Mouse (Mus musculus) mouse trophoblast stem cell (cell line): ENCODE data around the gene Dop1b.

Source experiments
- in situ Hi-C, 2 experiments: fragments of 300-500 bp; cut with MseI, MboI; formaldehyde crosslinking; loops; 2 replicates in 1 of 2; 3 replicates in 1 of 2; pipeline ENCODE4 v1.15.1; 2025

Gene Dop1b

DNA sequence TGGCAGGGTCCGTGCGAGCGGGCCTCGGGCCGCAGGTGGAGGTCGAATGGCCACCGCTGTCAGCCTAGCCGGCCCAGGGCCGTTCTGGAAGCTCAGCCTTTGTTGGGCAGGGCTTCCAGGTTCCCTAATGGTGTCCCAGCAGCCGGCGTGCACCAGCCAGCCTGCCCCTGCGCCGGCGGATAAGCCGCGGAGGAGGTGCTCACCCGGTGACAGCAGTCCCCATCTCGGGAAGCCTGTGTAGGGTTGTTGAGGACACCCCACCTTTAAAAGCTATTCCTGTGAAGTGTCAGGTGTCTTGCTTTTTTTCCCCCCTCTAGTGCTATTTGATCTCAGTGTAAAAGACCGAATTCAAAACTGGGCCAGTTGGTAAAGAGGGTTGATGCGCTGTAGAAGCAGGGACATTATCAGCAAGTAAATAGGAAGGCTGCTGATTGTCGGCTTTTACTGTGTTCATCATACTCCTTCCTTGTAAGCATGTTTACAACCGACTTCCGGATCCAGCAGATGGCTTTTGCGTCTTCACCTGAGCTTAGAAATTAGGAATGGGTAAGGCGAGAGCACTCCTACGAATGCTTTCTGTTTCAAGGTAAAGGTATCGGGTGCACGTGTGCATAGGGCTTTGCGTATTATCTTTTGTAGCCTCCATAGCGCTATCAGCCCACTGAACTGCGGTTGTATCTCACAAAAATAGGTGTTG lies 633 bp downstream of the Dop1b start:
- in situ Hi-C loops = no loop called here

DNA sequence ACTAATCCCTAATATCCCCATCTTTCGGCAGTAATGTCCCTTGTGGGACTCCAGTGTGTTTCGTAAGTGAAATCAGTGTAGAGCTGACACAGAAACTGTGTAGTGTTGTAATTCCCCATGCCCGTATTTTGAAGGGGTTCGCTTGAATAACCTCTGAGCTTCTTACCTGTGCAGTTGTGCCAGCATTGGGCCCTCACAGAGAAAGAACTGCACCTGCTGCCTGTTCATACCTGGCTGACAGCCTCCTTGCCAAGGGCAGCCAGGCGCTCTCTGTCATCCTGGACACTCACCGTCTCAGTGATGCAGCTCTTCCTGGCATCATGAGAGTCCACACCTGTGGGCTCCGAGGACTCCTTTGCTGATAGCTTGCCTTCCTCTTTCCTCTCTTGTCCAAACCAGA lies 1.3 kb downstream of the Dop1b start:
- in situ Hi-C loops = no loop called here

- in situ Hi-C loops = no loop called here
Measured at GRCm38 (mm10) chr16:93714426-93714825, 2.7 kb downstream of the Dop1b start.

DNA sequence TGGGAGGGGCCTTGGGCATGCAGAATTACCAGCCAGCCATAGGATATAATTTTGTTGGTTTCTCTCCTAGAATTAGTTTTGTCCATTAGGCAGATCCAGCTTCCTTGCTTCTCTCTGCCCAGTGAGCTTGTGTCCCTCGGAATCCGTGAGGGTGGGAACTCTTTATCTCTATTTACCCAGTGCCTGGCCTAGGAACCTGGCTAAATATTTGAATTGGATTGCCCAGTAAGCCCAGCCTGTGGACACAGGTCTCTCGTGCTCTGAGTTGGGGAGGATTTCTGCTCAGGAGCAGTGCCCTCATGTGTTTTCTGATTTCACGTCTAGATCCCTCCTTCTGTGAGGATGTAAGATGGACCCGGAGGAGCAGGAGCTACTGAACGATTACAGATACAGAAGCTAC lies 4.1 kb downstream of the Dop1b start:
- in situ Hi-C loops = no loop called here

GRCm38 (mm10) chr16:93717299-93717703 lies 5.6 kb downstream of the Dop1b start:
- in situ Hi-C loops = no loop called here

DNA sequence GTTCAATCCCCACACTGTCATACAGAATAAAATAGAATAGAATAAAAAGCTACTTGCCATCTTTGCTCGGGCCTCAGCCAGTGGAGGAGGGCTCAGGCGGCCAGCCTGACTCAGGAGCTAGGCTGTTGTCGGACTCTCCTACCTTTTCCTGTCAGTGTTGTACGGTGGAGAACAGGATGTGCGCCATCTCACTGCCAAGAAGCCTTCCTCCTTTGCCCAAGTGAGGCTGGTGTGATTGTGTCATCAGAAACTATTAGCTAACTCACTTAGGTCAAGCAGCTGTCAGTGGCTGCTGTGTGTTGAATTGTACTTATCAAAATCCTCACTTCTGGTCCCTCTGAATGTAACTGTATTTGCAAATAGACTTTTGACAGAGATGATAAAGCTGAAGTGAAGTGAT lies 10.1 kb downstream of the Dop1b start:
- in situ Hi-C loops = no loop called here

DNA sequence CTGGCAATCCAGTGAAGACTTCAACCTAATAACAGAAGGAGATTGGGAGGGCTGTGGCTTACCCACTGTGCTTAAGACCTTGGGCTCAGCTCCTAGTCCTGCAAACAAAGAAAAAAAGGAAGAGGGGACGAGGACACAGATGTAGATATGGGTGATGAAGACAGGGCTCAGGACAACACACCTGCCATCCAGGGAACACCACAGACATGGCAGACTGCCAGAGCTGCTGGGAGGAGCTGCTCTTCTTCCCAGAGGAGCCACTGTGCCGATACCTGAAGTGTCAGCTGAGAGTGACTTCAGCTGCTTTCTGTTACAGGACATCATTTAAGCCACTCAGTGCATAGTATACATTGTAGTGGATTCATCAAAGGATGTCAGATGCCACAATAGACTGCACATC lies 10.8 kb downstream of the Dop1b start:
- in situ Hi-C loops = no loop called here

DNA sequence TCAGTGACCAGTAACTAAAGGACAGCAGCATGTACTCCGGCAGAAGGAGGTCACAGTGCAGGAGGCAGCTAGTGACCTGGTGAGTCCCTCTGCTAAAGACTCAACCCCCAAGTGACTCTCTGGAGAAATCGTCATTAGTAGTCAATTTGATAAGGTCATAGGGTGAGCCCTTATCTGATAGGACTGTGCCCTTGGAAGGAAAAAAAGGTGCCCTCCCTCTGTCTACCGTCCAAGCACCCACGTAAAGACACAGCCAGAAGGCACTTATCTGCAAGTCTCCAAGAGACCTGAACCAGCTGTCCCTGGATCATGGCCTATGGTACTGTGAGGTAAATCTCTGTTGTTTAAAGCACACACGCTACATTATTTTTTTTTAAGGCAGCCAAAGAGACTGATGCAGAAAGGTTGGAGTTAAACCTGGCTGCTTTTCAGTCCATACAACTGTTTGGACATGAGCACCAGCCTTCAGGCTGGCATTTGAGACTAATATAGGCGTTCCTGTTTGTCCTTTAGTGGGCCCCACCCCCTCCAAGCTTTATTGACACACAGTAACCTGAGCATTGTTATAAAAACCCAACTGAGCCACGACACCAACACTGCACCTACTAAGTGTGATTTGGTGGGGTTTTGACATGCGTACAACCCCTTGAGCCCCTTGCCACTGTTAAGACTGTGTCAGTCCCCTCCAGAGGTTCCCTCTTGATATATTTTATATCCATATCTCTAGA lies 13.9 kb downstream of the Dop1b start:
- in situ Hi-C loops = no loop called here

DNA sequence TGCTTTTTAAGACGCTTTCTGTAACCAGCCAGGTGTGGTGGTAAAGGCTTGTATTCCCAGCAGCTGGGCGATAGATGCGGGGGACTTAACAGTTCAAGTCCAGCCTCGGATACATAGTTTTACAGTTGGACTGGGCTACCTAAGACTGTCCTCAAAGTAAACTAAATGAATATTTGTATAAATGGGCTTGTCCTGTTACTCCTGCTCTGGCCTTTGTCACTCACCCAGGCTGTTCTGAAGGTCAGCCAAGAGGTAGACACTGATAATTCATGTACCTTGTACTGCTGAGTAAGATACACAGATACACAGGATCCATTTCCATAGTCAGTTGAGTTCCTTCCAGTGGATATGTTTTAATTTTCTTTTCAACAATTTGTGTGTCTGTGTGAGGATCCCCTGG lies 14.5 kb downstream of the Dop1b start:
- in situ Hi-C loops = no loop called here

- in situ Hi-C loops = no loop called here
Measured at GRCm38 (mm10) chr16:93728676-93729075, 17.0 kb downstream of the Dop1b start.

- in situ Hi-C loops = no loop called here
Measured at GRCm38 (mm10) chr16:93729801-93730721, 18.4 kb downstream of the Dop1b start.

DNA sequence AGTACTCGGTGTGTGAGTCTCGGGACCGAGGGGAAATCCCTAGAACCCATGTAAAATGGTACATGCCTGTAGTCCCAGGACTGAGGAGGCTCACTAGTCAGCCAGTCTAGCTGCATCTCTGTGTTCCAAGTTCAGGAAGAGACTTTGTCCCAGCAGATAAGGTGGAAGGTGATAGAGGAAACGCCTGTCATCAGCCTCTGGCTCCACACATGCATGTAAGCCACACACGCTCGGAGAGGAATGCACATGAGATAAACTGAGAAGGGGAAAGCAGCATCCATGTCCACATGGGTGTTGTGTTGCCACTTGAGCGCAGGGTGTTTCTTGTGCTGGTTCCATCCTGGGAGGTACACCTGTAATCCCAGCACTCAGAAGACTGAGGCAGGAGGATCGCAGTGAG lies 19.6 kb downstream of the Dop1b start:
- in situ Hi-C loops = no loop called here

DNA sequence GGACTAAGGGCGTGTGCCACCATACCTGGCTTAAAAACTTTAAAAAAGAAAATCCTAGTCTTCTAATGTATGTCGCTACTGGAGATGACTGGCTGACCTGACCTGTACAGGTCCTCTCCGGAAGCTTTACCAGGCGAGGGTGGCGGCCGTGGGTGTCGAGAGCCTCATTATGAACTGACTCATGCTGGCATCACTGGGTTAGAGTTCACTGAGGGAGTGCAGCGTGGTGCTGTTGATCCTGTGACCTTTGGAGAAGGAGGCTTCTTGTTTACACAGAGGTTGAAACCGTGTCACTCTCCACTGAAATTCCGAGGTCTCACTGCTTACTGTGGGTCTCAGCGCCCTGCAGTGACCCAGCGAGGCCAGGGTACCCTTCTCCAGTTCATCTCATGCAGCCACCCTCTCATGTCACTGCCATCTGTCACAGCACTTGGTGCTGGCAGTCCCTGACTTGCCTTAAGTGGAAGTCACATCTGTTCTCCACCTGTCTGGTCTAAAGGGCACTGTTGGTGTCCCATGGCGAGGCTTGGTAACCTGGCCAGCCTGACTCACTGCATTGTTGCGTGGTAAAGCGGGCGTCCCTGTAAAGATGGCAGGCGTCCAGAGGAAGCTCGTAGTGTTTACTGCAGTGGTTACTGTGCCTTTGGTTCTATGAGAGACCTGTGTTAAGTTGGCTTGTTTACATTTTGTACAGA lies 21.3 kb downstream of the Dop1b start:
- in situ Hi-C loops = no loop called here

DNA sequence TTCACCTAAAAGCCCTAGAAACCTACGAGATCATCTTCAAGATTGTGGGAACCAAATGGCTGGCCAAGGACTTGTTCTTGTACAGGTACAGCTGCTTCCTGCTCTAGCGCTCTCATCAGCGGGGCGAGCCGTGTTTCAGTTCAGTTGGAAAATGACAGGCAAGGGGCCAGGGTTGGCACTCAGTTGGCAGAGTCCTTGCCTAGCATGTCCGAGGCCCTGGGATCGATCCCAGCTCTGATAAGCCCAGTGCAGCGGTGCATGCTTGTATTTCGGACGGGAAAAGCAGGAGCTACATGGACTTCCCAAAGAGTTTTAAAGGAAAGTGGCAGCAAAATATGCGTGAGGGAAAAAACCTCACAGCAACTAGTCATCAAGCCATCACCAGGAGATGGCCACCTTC lies 27.5 kb downstream of the Dop1b start:
- in situ Hi-C loops = no loop called here

- in situ Hi-C loops = no loop called here
Measured at GRCm38 (mm10) chr16:93742903-93743302, 31.2 kb downstream of the Dop1b start.

GRCm38 (mm10) chr16:93744049-93744490 lies 32.4 kb downstream of the Dop1b start:
- in situ Hi-C loops = no loop called here

DNA sequence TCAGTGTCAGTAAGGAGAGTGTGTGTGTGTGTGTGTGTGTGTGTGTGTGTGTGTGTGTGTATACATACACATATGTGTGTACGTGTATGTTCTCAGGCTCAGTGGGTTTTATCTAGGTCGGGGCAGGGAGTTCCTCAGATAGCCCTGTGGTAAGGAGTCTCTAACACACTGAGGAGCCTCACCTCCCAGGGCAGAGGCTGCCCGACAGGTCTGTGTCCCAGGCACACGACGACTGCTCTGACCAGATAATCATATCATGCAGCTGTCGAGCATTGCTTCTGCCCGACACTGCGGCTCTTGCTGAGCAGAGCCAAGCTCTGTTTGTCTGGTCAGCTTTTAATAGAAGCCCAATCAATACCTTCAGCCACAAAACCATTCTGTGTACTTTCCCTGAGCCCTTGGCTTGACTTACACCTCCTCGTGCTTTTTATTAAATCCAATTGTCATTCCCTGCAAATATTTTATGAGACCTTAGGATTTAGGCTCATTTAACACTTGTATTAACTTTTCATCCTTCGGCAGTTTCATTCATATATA lies 33.2 kb downstream of the Dop1b start:
- in situ Hi-C loops = no loop called here

GRCm38 (mm10) chr16:93746397-93746796 lies 34.7 kb downstream of the Dop1b start:
- in situ Hi-C loops = no loop called here

- in situ Hi-C loops = no loop called here
Measured at GRCm38 (mm10) chr16:93746957-93747356, 35.3 kb downstream of the Dop1b start.

- in situ Hi-C loops = no loop called here
Measured at GRCm38 (mm10) chr16:93747421-93747820, 35.7 kb downstream of the Dop1b start.

- in situ Hi-C loops = no loop called here
Measured at GRCm38 (mm10) chr16:93749147-93749910, 37.6 kb downstream of the Dop1b start.
